Mouse (Mus musculus) layer of hippocampus, postnatal 10 days (tissue): ENCODE measurements around the gene Man2c1. TPM values are rescaled to one million over a fixed set of nuclear protein-coding genes. Genes with fewer than 3 reads are reported as not detected.
A peak's percentile ranks its signal among the peaks of the same experiment; 100 is the strongest.

Experiments
- DNase-seq, 2 experiments: peaks; one replicate each; pipeline ENCODE4 v3.0.0; 2021; ENCODE audit warnings: low spot score in 2 of 2
- total RNA-seq, 2 experiments: library from RNA; stranded (reverse); gene quantifications; 2 replicates each; pipeline ENCODE4 v1.2.3; 2021

The Man2c1 gene
- total RNA-seq, 2 experiments from 2014 or later, result 138 to 140 TPM

- DNase-seq, result no peak
Measured at GRCm38 (mm10) chr9:57156823-57157222, 26.3 kb downstream of the Man2c1 start.

GRCm38 (mm10) chr9:57157499-57157898 is 27.0 kb downstream of the Man2c1 start:
- DNase-seq, result no peak

GRCm38 (mm10) chr9:57158013-57158470 is 27.6 kb downstream of the Man2c1 start, which contains the start of gene Commd4:
Gene Commd4, minus strand, starts transcription at chr9:57158331.
- peak; percentile 88 to 92 for DNase-seq

- DNase-seq, result no peak
Measured at GRCm38 (mm10) chr9:57158506-57158905, 28.0 kb downstream of the Man2c1 start.

GRCm38 (mm10) chr9:57162496-57162895 is 32.0 kb downstream of the Man2c1 start:
- peak in 1 of 2 experiments; percentile 25 for DNase-seq

GRCm38 (mm10) chr9:57163137-57163536 is 32.6 kb downstream of the Man2c1 start:
- no peak for DNase-seq

- DNase-seq, result no peak
Measured at GRCm38 (mm10) chr9:57166173-57166572, 35.7 kb downstream of the Man2c1 start.

- DNase-seq, result no peak
Measured at GRCm38 (mm10) chr9:57168411-57168810, 37.9 kb downstream of the Man2c1 start.

Other genes starting within 250 kb of the Man2c1 start
- gene Snx33, start 202.3 kb upstream of the Man2c1 start, total RNA-seq, result 1 to 10 TPM; 4.8 to 5.3 TPM
- gene Imp3, start 193.2 kb upstream of the Man2c1 start, total RNA-seq, result 10 to 100 TPM; 50.6 to 51.6 TPM
- 10 to 100 TPM; 18.6 to 18.7 TPM for gene Snupn, start 179.8 kb upstream of the Man2c1 start, total RNA-seq
- gene Ptpn9, start 135.8 kb upstream of the Man2c1 start, total RNA-seq, result 10 to 100 TPM; 35.3 TPM
- 10 to 100 TPM; 36.2 to 36.4 TPM for gene Sin3a, start 58.6 kb upstream of the Man2c1 start, total RNA-seq
- gene Neil1, start 17.6 kb downstream of the Man2c1 start, total RNA-seq, result 1 to 10 TPM; 7.8 to 8.1 TPM
- 10 to 100 TPM; 77.8 to 98.0 TPM for gene Commd4, start 27.6 kb downstream of the Man2c1 start, total RNA-seq
- gene Trcg1, start 105.9 kb downstream of the Man2c1 start, total RNA-seq, result not detected
- gene 1700017B05Rik, start 131.9 kb downstream of the Man2c1 start, total RNA-seq, result 10 to 100 TPM; 22.5 to 26.7 TPM